Mouse (Mus musculus) common myeloid progenitor, adult 5-6 weeks (primary cell): Measurements from ENCODE around the gene Dab2ip. TPM values are rescaled to one million over a fixed set of nuclear protein-coding genes. Genes with fewer than 3 reads are reported as not detected.

ENCODE experiments used
- ATAC-seq: replicated peaks from 2 replicates; pipeline ENCODE4 v1.8.0; 2016; ENCODE audit warnings: low read depth, mild to moderate bottlenecking, moderate TSS enrichment, inconsistent platforms; ENCODE audit not compliant: poor library complexity, severe bottlenecking
- total RNA-seq: library from RNA; stranded (forward); fragments of 200-1000, 187-1606 nt; gene quantifications from 2 replicates; pipeline ENCODE4 v1.2.3, GENCODE M21; 2017

Gene Dab2ip
- total RNA-seq, 1 experiment from 2014 or later, result 10.1 TPM

DNA sequence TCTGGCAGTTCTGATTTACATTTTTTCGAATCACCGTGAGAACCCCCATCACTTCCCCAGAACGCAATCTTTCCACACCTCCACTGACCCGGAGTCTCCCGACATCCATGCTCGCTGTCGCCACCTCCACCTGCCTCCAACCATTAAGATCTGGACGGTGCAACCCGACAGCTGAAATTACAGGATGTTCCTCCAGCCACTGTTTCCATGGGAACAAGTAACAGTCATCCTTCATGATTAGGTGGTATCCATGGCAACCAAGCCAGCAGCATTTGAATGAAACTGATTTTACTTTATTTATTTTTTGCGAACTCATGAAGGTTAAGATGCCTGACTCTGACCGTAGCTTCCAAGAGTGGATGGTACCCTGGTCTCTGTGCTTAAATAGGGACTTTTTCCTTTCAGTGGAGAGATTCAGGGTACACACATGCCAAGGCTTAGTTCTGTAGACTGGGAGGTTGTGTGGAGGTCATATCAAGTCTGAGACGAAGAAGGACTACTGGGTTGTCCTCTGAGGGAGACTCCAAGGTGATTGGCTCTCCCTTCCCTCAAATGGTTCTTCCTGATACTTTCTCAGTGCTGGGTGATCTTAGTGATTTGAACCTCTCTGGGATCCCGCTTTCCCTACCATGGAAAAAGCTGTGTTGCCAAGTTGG is 79.9 kb downstream of the Dab2ip start:
- no peak for ATAC-seq

DNA sequence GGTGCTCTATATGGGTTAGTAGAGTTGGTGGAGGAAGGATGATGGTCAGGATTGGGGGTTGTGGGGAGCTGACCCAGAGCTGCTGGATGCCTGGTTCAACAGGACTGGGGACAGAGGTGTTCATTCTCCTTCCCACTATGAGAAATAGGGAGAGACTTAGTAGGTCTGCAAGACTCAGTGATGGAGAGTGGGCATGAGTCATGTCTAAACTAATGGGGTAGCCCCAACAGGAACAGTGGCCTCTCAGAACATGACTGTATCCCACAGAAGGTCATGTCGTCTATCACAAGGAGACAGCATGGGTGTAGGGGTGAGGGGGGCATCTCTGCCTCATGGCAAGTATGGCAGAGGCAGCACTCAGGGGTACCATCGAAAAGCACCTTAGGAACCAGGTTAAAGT is 81.7 kb downstream of the Dab2ip start:
- ATAC-seq, result no peak

DNA sequence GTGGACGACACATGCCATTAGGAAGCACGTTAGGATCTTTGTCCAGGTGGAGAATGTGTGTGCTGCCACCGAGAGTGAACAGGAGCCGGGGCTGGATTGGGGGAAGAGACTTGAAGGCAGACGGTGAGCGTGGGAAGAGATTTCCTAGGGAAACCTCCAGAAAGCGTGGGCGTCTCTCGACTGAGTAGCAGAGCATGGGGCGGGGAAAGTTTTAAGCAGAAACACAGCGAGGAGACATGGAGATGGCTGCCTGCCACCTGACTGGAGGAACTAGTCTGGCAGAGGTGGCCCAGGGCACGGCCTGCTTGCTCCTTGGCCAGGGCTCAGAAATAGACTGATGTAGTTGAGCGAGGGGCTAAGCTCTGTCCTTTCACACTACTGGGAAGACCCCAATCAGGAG is 82.5 kb downstream of the Dab2ip start:
- no peak for ATAC-seq

DNA sequence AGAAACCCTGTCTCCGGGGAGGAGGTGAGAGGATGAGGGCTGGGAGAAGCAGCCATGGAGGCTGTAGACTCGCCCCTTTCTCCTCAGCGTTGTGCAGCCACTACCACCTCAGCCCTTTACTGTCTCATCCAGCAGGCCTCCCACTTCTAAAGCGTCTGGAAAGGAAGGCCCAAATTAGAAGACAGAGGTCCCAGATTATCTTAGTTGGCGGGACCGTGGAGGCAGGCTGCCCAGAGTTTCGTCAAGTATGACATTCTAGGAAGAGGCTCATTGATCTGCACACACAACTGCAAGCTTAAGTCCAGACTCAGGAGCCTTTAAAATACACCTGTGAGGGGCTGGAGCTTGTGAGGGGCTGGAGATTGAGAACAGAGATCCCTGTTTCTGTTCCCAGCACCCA is 84.2 kb downstream of the Dab2ip start:
- ATAC-seq, result no peak

DNA sequence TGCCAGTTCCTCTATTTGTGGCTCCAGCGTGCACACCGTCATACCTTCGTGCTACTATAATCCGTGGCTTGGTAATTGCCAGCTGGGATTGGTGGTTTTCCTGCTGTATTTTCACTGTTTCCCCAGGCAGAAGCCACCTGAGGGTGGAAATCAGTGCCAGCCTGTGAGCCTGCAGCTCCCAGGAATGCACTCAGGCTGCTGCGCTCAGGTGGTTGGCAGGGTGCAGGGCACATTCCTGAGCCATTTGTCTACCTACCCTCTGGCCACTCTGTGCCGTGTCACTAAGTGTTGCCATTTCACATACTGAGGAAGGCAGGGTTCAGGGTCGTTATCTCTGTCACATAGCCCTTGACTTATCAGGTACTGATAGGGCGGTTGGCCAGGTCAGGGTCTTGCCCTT is 88.5 kb downstream of the Dab2ip start:
- no peak for ATAC-seq

DNA sequence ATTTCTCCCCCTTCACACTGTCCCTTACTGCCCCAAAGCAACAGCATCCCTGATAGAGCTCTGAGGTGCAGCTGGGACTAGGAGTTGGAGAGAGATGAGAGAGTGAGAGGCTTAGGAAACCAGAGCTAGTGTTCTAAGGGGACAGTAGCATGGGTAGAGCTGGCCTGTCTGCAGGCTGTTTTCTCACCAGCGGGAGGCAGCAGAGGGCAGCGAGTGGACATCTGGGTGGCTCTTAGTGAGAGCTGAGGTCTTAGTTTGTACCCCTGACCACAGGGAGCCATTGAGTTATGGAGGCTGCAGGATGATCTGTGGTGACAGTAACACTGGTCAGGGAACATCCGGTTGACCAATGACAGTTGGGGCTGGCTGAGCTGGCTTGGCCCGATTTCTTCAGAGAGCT is 91.6 kb downstream of the Dab2ip start:
- peak; percentile 85 for ATAC-seq

DNA sequence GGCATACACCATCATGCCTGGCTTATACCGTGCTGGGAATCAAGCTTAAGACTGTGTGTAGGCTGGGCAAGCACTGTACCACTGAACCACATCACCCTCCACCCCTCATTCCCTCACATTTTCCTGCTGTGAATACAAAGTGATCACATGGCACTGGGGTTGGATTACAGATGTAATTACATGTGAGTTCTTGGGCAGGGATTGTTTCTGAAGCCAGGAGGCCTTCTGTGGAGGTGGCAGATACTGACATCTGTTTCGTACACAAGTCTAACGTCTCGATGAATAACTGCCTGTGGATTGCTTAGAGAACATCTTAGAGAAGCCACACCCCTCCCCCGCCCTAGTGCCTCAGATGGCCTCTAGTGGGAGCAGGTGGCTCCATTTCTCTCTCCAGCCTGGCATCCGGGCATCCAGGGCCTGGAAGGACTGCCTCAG is 93.2 kb downstream of the Dab2ip start:
- no peak for ATAC-seq

DNA sequence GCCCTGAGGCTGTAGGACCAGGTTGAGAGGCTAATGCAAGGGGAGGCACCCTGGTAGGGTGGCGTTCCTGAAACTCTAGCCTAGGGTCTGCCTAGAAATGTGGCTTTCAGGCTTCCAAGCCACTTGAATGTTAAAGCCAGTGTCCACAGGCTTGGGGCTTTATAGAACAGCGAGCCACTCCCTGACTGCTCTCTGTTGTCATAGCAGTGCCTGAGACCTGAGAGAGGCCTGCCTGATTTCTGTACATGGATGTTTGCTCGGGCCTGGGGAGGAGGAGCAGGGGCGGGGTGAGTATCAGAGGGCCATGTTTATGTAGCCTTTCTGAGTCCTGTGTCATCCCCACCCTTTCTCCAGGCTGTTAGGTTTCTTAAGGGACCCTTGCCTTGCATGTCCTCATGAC is 94.9 kb downstream of the Dab2ip start:
- no peak for ATAC-seq

DNA sequence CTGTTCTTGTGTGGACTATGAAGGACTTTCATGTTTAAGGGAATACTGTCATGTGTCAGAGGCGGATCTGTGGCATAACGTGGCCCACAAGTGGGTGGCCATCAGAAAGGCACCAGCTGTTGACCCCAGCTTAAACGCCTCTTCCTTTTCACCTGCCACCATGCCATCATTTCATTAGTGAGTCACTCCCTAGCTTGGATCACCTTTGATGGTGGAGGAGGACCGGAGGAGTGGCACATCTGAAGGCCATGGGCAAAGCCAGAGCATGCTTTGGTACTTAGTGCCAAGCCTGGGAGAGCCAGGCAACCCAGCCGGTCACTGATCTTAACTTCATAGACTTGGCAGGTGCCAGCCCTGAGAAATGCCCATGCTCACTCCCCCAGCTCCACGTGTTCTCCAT is 96.7 kb downstream of the Dab2ip start:
- no peak for ATAC-seq

DNA sequence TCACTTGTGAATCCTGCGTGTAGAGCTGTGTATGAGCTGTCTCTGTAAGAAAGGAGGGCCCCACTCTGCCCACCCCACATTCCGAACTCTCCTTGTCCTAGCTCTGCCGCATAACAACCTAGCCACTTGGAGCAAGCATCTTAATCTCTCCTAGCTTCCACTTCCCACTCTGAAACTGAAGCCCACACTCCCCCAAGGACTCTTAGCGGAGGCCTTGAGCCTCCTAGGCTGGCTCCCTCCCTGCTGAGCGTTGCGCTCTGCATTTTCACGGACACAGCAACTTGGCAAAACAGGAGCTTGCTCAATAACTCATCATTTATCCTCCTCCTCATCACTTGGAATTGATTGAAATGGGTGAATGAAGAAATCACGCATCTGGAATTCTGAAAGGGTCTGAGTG is 97.9 kb downstream of the Dab2ip start:
- ATAC-seq, result no peak

DNA sequence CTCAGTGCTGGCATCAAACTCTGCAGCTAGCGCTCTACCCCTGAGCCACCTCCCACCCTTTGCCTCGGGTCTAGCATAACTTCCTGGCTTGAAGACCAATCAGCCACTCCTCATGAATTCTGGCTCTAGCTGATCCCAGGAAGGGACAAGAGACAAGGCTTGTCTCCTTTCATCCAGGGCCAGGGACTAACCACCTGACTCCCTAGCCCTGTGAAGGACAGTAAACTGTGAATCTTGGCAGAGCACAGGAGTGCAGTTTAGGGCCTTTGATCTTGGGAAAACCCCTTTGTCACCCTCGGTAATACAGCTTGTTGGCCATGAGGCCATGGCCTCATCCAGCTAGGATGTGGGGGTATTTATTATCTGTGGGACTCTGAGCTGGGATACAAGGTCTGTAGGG is 100.2 kb downstream of the Dab2ip start:
- no peak for ATAC-seq

DNA sequence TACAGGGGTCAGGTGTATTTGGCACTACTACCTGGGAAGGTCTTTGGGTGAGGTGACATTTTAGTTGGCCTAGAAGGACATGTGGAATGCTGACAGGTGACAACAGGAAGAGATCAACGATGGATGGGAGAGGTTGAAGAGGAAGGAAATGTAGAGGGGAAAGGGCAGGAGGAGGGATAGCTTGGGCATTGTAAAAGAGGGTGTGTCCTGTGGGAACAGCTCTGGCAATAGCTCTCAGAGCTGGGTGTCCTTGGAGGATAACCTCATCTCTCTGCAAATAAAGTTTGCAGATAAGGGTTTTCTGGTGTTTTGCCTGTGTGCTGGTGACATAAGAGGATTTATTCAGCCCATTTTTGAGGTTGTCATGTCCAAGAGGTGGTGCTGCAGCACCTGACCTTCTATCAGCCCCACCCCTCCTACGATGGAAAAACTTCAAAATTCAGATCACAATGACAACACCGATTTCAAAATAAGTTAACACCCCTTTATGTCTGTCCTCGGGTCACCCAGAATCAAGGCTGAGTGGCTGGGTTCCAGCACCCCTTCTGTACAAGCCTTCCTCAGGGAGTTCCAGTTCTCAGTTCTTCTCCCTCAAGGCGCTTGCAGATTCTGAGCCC is 101.6 kb downstream of the Dab2ip start:
- no peak for ATAC-seq

DNA sequence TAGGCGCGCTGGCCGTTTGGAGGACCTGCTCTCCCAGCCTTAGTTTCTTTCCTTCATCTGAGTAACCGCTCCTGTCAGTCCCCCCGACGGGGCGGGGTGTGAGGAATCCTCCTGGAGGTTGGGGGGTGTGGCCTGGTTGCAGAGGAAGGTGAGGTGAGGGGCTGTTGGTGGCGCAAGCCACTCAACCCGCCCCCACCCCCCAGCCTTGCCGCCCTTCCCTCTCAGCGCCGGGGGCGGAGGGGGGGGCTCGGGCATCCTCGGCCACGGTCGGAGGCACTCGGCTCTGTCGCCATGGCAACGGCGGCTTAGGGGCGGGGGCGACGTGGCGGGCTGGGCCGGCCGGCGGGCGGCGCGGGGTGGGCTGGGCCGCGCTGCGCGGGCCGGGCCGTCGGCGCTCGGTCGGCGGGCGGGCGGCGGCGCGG is 102.9 kb downstream of the Dab2ip start:
- ATAC-seq, result peak; percentile 27; the same call in 1 of the 2 replicates

DNA sequence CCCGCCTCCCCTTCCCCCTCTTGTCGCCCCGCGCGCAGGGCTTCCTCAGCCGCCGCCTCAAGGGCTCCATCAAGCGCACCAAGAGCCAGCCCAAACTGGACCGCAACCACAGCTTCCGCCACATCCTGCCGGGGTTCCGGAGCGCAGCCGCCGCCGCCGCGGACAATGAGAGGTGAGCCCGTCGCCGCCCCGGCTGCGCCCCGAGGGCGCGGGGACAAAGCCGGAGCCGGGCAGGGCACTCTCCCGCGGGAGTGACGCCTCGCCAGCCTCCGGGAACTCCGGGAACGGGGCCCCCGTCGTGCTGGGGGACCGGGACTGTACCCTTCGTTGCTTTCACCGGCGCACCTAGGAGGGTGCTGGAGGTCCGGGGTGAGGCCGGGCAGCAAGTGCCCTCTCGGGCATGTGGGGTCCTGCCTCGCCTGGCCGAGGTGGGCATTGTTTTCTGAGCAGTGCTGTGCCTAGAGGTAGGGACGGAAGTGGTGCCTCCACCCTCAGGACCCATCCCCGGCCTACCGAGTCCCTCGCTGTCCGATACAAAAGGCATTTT is 103.5 kb downstream of the Dab2ip start:
- ATAC-seq, result peak; percentile 72

DNA sequence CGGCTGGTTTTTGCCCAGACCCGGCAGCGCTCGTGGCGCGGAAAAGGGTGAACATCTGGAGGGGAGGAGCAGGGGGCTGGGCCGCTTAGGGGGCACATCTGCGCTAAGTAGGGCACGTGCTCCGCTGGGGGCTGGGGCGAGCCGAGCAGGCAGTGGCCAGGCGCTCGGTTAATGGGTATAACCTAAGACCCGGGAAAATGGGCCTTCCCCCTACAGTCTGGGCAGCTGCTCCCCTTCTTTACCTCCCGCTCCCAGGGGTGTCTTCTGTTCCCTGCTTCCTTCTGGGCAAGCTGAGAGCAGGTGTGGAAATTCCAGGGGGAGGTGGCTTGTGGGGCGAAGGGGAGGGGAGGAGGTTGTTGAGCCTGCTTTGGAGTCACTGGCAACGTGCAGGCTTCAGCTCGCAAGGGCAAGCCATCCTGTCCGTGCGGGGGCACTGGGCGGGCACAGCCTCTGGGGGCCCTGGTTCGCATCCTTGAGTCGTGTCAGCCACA is 104.0 kb downstream of the Dab2ip start:
- peak; percentile 59 for ATAC-seq

DNA sequence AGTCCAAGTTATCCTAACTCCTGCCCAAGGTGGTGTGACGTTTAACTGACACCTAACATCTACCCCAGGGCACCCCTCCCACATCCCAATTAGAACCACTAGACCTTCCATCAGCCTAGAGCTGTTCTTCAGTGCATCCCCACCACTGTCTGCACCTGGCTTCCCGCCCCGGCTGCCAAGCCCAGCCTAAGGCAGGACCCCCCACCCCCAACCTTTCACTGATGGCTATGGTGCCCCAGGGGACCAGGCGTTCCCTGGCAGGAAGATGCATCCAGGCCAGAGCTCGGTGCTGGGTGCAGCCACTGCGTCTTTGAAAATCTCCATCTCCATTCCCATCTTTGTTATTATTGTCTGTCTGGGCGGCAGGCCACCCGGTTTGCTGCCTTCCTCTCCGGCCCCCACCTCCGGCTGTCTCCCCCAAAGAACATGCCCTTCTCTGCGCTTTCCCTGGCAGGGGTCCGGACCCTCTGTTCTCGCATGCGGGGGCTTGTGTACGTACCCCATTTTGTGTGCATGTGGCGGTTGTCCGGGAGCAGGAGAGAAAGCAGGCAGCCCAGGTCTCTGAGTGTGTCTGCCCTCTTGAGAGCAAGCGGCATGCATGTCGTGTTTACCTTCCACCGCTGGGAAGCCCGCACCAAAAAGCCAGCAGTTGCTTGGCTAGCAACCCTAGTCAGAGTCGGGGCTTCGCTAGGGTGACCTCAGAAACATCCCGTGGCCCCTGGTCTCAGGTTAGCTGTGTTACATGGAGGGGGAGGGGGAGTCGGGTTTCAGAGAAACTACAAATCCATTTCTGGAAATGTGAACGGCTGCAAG is 104.9 kb downstream of the Dab2ip start:
- ATAC-seq, result no peak

DNA sequence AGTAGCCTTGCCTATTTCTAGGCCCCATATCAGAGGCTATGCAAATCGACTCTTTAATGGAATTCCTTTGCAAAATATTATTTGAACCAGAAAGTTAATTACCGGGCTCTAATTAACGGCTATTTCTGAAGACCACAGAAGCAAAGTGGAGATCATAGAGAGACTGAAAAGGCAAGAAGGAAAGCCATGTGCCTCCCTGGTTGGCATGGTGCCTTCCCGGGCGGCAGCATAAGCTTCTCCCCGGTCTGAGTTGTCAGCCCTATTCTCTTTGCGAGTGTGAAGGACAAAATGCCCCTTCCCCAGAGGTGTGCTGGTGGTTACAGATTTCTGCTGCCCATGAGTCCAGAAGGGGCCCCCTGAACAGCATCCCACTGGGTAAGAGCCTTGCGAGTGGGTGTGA is 109.7 kb downstream of the Dab2ip start:
- ATAC-seq, result no peak

DNA sequence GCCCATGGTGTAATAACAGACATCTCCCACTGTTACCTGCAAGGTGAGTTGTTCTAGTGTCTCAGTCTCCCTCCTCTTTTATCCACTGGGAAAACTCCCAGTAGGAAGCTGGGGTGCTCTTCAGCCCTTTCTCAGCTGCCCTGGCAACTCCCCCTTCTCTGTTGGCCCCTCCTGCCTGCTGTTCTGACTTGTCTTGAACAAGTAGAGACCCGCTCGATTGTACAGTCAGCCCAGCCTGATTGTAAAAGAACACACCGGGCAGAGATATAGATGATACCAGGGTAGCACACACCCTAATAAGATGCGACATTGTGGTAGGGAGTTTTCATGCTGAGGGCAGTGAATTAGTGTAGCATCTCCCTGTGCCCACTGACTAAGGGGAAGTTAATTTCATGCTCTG is 111.2 kb downstream of the Dab2ip start:
- ATAC-seq, result peak; percentile 45

DNA sequence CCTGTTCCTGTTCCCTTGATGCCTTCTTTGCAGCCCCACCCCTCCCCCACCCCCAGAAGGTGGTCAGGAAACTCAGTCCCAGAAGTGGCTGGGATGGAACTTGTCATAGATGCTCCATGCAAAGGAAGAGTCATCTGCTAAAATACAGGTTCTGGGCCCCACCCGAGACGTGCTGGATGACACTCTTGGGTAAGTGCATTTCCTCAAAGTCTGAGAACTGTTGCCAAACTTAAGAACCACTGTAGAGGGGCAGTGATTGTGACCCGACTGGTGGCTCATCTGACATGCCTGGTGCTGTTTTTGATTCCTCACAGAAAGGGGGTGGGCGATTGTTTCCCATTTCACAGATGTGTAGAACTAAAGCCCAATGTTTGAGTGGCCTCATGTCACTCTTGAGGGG is 111.7 kb downstream of the Dab2ip start:
- no peak for ATAC-seq

DNA sequence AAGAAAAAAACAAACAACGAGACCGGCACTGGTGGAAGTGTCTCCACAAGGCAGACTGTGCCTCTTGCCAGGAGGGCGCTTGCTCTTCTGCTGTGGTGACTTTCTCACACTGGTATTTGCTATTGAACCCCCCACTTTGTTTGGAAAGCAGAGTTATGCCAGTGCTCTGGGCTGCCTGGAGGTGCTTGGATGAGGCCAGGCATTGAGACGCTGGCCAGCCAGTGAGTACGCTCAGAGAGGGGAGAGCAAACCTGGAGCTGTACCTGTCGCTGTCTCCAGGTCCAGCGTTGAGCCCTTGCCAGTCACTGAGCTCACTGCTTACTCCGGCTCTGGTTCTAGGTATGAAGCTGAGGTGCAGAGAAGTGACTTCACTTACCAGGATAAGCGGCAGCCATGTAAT is 112.2 kb downstream of the Dab2ip start:
- ATAC-seq, result no peak
